Mouse (Mus musculus): ENCODE results near the gene G6pc. TPM values are rescaled to one million over a fixed set of nuclear protein-coding genes. Genes with fewer than 3 reads are reported as not detected.
"Not testable (repeated sequence)": the region's sequence is repeated elsewhere in the genome, so short reads cannot be mapped to it uniquely, and the experiment has no call there.

G6pc gene
- total RNA-seq, 2 experiments from 2014 or later, result not detected

GRCm38 (mm10) chr11:101354438-101355010 lies 12.8 kb upstream of the G6pc start:
- ATAC-seq (replicated peaks; ENCODE audit: poor library complexity), result no peak

GRCm38 (mm10) chr11:101355916-101356315 lies 11.4 kb upstream of the G6pc start:
- no peak for ATAC-seq (replicated peaks; ENCODE audit: poor library complexity)

GRCm38 (mm10) chr11:101357505-101358182 lies 9.7 kb upstream of the G6pc start:
- peak; percentile 82 for ATAC-seq (replicated peaks; ENCODE audit: poor library complexity)

GRCm38 (mm10) chr11:101359776-101360175 lies 7.6 kb upstream of the G6pc start:
- no peak for ATAC-seq (replicated peaks; ENCODE audit: poor library complexity)

GRCm38 (mm10) chr11:101360651-101361113 lies 6.7 kb upstream of the G6pc start:
- ATAC-seq (replicated peaks; ENCODE audit: poor library complexity), result no peak

- peak; percentile 39; the same call in 1 of the 2 replicates for ATAC-seq (replicated peaks; ENCODE audit: poor library complexity)
Observed at GRCm38 (mm10) chr11:101364531-101364931, 2.8 kb upstream of the G6pc start.

- no peak for ATAC-seq (replicated peaks; ENCODE audit: poor library complexity)
Observed at GRCm38 (mm10) chr11:101370141-101370540, 2.8 kb downstream of the G6pc start.

- no peak for ATAC-seq (replicated peaks; ENCODE audit: poor library complexity)
Observed at GRCm38 (mm10) chr11:101374421-101374938, 7.1 kb downstream of the G6pc start.

- not testable (repeated sequence) for ATAC-seq (replicated peaks; ENCODE audit: poor library complexity)
Observed at GRCm38 (mm10) chr11:101378196-101378595, 10.8 kb downstream of the G6pc start.

- no peak for ATAC-seq (replicated peaks; ENCODE audit: poor library complexity)
Observed at GRCm38 (mm10) chr11:101378926-101379325, 11.6 kb downstream of the G6pc start.

- ATAC-seq (replicated peaks; ENCODE audit: poor library complexity), result no peak
Observed at GRCm38 (mm10) chr11:101381817-101382216, 14.5 kb downstream of the G6pc start.

- ATAC-seq (replicated peaks; ENCODE audit: poor library complexity), result peak; percentile 95
Observed at GRCm38 (mm10) chr11:101395110-101395509, 27.7 kb downstream of the G6pc start.

- ATAC-seq (replicated peaks; ENCODE audit: poor library complexity), result no peak
Observed at GRCm38 (mm10) chr11:101415306-101415705, 47.9 kb downstream of the G6pc start.

- peak; percentile 76 for ATAC-seq (replicated peaks; ENCODE audit: poor library complexity)
Observed at GRCm38 (mm10) chr11:101416433-101417100, 49.2 kb downstream of the G6pc start.

GRCm38 (mm10) chr11:101417101-101417855 lies 49.9 kb downstream of the G6pc start, which contains the start of gene Aarsd1:
Gene Aarsd1 (minus strand): TSS chr11:101417615.
- peak; percentile 93 for ATAC-seq (replicated peaks; ENCODE audit: poor library complexity)

GRCm38 (mm10) chr11:101418991-101419390 lies 51.6 kb downstream of the G6pc start:
- ATAC-seq (replicated peaks; ENCODE audit: poor library complexity), result no peak

GRCm38 (mm10) chr11:101419610-101420009 lies 52.2 kb downstream of the G6pc start:
- ATAC-seq (replicated peaks; ENCODE audit: poor library complexity), result no peak

GRCm38 (mm10) chr11:101420148-101420547 lies 52.8 kb downstream of the G6pc start:
- ATAC-seq (replicated peaks; ENCODE audit: poor library complexity), result no peak

- 0 out of 2 replicates have a peak, but pooled peaks have one; percentile 5 for ATAC-seq (replicated peaks; ENCODE audit: poor library complexity)
Observed at GRCm38 (mm10) chr11:101424105-101424851, 56.9 kb downstream of the G6pc start, which contains the start of gene Gm27029. Gene Gm27029 (minus strand): TSS chr11:101424796.

All from megakaryocyte progenitor cell, adult 5-6 weeks (primary cell).